Mouse (Mus musculus) hindbrain, postnatal 0 days (tissue): ENCODE measurements around the gene Lmbrd1. TPM values are rescaled to one million over a fixed set of nuclear protein-coding genes. Genes with fewer than 3 reads are reported as not detected.

Source experiments
- ATAC-seq: fragments of 200-750 bp; cut with Nextera tagmentation; 2 replicates; pipeline ENCODE4 v1.8.0; 2017; ENCODE audit warnings: mild to moderate bottlenecking, moderate TSS enrichment, moderate library complexity
- DNase-seq: peaks from one replicate; pipeline ENCODE4 v3.0.0-alpha.2; 2015; ENCODE audit warnings: low spot score
- H3K27ac ChIP-seq: fragments of 300-500 bp; sonication (generic); 2 replicates; pipeline ENCODE4 v1.5.1; 2014; ENCODE audit warnings: mild to moderate bottlenecking
- H3K27me3 ChIP-seq: fragments of 300-500 bp; sonication (generic); 2 replicates; pipeline ENCODE4 v1.6.1; 2014; ENCODE audit warnings: low read length, mixed read lengths; ENCODE audit not compliant: insufficient read depth
- H3K36me3 ChIP-seq: fragments of 300-500 bp; sonication (generic); 2 replicates; pipeline ENCODE4 v1.6.1; 2014; ENCODE audit warnings: low read length, mixed read lengths; ENCODE audit not compliant: insufficient read depth
- H3K4me1 ChIP-seq: fragments of 300-500 bp; sonication (generic); 2 replicates; pipeline ENCODE4 v1.6.1; 2014; ENCODE audit warnings: antibody characterized with exemption, low read length, mixed read lengths; ENCODE audit not compliant: insufficient read depth
- H3K4me2 ChIP-seq: fragments of 300-500 bp; sonication (generic); 2 replicates; pipeline ENCODE4 v1.6.1; 2014; ENCODE audit warnings: low read depth, mild to moderate bottlenecking, low read length, moderate library complexity, mixed read lengths
- H3K4me3 ChIP-seq: fragments of 300-500 bp; sonication (generic); 2 replicates; pipeline ENCODE4 v1.5.1; 2014; ENCODE audit warnings: low read length
- H3K9ac ChIP-seq: fragments of 300-500 bp; sonication (generic); replicated peaks from 2 replicates; pipeline ENCODE4 v1.6.1; 2014; ENCODE audit warnings: mild to moderate bottlenecking, low read length, moderate library complexity, mixed read lengths
- H3K9me3 ChIP-seq: fragments of 300-500 bp; sonication (generic); 2 replicates; pipeline ENCODE4 v1.6.1; 2016; ENCODE audit warnings: low read length, mixed read lengths
- CTCF ChIP-seq: IDR thresholded peaks from 2 replicates; pipeline ENCODE4 v1.5.1; 2016; ENCODE audit warnings: antibody characterized with exemption, control low read depth, low read depth
- WGBS: fragments of 180-500 bp; shearing (Covaris S2); extraction: QIAGEN DNeasy Blood & Tissue Kit; methylation state at CpG from one replicate; pipeline ENCODE4 v1.1.7; 2014; 5-methylcytosine and 5-hydroxymethylcytosine counted together
- polyA plus RNA-seq: library from polyadenylated mRNA; unstranded; fragments of >200 nt; fragmentation: Nextera tagmentation; extraction: Ambion mirVana; gene quantifications from 2 replicates; pipeline ENCODE4 v1.2.1, GENCODE M21; 2015
- total RNA-seq: library from RNA; depleted of rRNA; stranded (reverse); fragments of >200 nt; gene quantifications from 2 replicates; pipeline ENCODE4 v1.2.3, GENCODE M21; 2014

Lmbrd1 gene
- total and polyA plus RNA-seq, 2 experiments from 2014 or later: 42.0 to 51.9 TPM

GRCm38 (mm10) chr1:24686235-24687021, 8.0 kb downstream of the Lmbrd1 start:
- Histone ChIP-seq H3K4me3 (no peak overlapping the region), H3K4me2 (no peak overlapping the region), H3K9ac (no peak overlapping the region), H3K4me1 (no peaks in the 10 kb centered on the region), H3K27me3 (no peaks in the 10 kb centered on the region), H3K27ac (no peak overlapping the region), H3K36me3 (no peaks in the 10 kb centered on the region; the same call in 1 of the 2 replicates), H3K9me3 (no peaks in the 10 kb centered on the region)
- 84% methylated on average over 4 of the region's 4 CpGs for WGBS
- ATAC-seq (no peak), DNase-seq (no peak)
- no peak for TF ChIP-seq CTCF

GRCm38 (mm10) chr1:24697677-24698076, 19.2 kb downstream of the Lmbrd1 start:
- Histone ChIP-seq H3K4me3 (no peak overlapping the region), H3K4me1 (no peaks in the 10 kb centered on the region), H3K36me3 (no peaks in the 10 kb centered on the region), H3K27ac (no peak overlapping the region), H3K9me3 (no peaks in the 10 kb centered on the region), H3K4me2 (no peak overlapping the region), H3K27me3 (no peaks in the 10 kb centered on the region), H3K9ac (no peak overlapping the region)
- ATAC-seq (no peak), DNase-seq (no peak)
- TF ChIP-seq CTCF: no peak
- 89% methylated on average over 3 of the region's 3 CpGs for WGBS

GRCm38 (mm10) chr1:24698146-24698880, 19.9 kb downstream of the Lmbrd1 start:
- Histone ChIP-seq H3K4me3 (no peak overlapping the region), H3K4me2 (no peak overlapping the region), H3K27ac (no peak overlapping the region), H3K4me1 (no peaks in the 10 kb centered on the region), H3K9ac (no peak overlapping the region), H3K9me3 (no peaks in the 10 kb centered on the region), H3K36me3 (no peaks in the 10 kb centered on the region), H3K27me3 (no peaks in the 10 kb centered on the region)
- WGBS: 70% methylated on average over 9 of the region's 9 CpGs
- ATAC-seq: no peak
- no peak for DNase-seq
- TF ChIP-seq CTCF: no peak

- no peak for ATAC-seq
- no peaks in the 10 kb centered on the region for H3K27me3 ChIP-seq
- TF ChIP-seq CTCF: no peak
- no peaks in the 10 kb centered on the region for H3K4me1 ChIP-seq
- 34% methylated on average over 9 of the region's 9 CpGs for WGBS
- no peaks in the 10 kb centered on the region for H3K36me3 ChIP-seq
- H3K4me2 ChIP-seq: no peak overlapping the region
- H3K9ac ChIP-seq: no peak overlapping the region
- no peak overlapping the region for H3K4me3 ChIP-seq
- DNase-seq: peak; percentile 13
- H3K9me3 ChIP-seq: no peaks in the 10 kb centered on the region
- no peak overlapping the region for H3K27ac ChIP-seq
These were observed 20.9 kb downstream of the Lmbrd1 start for GRCm38 (mm10) chr1:24699320-24699719.

- ATAC-seq (no peak), DNase-seq (no peak)
- Histone ChIP-seq H3K4me2 (no peak overlapping the region), H3K4me1 (no peaks in the 10 kb centered on the region), H3K9me3 (no peaks in the 10 kb centered on the region), H3K9ac (no peak overlapping the region), H3K4me3 (no peak overlapping the region), H3K27ac (no peak overlapping the region), H3K27me3 (no peaks in the 10 kb centered on the region), H3K36me3 (no peaks in the 10 kb centered on the region)
- WGBS: 92% methylated on average over 5 of the region's 5 CpGs
- TF ChIP-seq CTCF: no peak
These were observed 21.8 kb downstream of the Lmbrd1 start for GRCm38 (mm10) chr1:24700241-24700640.

GRCm38 (mm10) chr1:24703821-24704220, 25.4 kb downstream of the Lmbrd1 start:
- TF ChIP-seq CTCF: no peak
- no peak overlapping the region for H3K4me3 ChIP-seq
- no peak for DNase-seq
- H3K36me3 ChIP-seq: no peaks in the 10 kb centered on the region
- no peaks in the 10 kb centered on the region for H3K27me3 ChIP-seq
- no peak overlapping the region for H3K9ac ChIP-seq
- no peaks in the 10 kb centered on the region for H3K9me3 ChIP-seq
- 81% methylated on average over 6 of the region's 6 CpGs for WGBS
- H3K27ac ChIP-seq: no peak overlapping the region
- no peaks in the 10 kb centered on the region for H3K4me1 ChIP-seq
- no peak for ATAC-seq
- H3K4me2 ChIP-seq: no peak overlapping the region

- no peak for TF ChIP-seq CTCF
- Histone ChIP-seq H3K4me3 (no peak overlapping the region), H3K4me2 (no peak overlapping the region), H3K27me3 (no peaks in the 10 kb centered on the region), H3K9me3 (no peaks in the 10 kb centered on the region), H3K36me3 (peaks cover 11% of the 10 kb centered on the region), H3K4me1 (no peaks in the 10 kb centered on the region), H3K27ac (no peak overlapping the region), H3K9ac (no peak overlapping the region)
- no peak for ATAC-seq
- 97% methylated on average over 4 of the region's 4 CpGs for whole genome bisulfite sequencing
- DNase-seq: no peak
These were observed 37.9 kb downstream of the Lmbrd1 start for GRCm38 (mm10) chr1:24716301-24716700.
